Mouse (Mus musculus) kidney, adult 8-10 months (tissue): Measurements from ENCODE around the gene Nmt1.
A peak's percentile ranks its signal among the peaks of the same experiment; 100 is the strongest.

Source experiments
- DNase-seq, 2 experiments: peaks; one replicate each; pipeline ENCODE4 v3.0.0; 2022

Nmt1 gene

GRCm38 (mm10) chr11:103050153-103050552 lies 22.2 kb downstream of the Nmt1 start:
- DNase-seq, result no peak

GRCm38 (mm10) chr11:103051249-103051691 lies 23.3 kb downstream of the Nmt1 start:
- DNase-seq, result no peak

DNA sequence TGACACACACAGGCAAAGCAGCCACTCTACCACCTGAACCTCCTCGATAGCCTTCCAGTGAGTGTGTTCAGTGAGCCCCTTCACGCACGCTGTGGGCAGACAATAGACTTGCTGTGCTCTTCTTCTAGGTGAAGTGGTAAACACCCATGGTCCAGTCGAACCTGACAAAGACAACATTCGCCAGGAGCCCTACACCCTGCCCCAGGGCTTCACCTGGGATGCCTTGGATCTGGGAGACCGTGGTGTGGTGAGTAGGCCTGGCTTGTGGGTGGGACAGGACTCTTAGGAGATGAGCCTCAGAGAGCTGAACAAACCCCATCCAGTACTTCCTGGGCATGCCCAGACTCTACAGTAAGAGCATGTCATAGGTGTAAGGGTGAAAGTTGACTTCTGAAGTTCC lies 24.1 kb downstream of the Nmt1 start:
- DNase-seq, result no peak

DNA sequence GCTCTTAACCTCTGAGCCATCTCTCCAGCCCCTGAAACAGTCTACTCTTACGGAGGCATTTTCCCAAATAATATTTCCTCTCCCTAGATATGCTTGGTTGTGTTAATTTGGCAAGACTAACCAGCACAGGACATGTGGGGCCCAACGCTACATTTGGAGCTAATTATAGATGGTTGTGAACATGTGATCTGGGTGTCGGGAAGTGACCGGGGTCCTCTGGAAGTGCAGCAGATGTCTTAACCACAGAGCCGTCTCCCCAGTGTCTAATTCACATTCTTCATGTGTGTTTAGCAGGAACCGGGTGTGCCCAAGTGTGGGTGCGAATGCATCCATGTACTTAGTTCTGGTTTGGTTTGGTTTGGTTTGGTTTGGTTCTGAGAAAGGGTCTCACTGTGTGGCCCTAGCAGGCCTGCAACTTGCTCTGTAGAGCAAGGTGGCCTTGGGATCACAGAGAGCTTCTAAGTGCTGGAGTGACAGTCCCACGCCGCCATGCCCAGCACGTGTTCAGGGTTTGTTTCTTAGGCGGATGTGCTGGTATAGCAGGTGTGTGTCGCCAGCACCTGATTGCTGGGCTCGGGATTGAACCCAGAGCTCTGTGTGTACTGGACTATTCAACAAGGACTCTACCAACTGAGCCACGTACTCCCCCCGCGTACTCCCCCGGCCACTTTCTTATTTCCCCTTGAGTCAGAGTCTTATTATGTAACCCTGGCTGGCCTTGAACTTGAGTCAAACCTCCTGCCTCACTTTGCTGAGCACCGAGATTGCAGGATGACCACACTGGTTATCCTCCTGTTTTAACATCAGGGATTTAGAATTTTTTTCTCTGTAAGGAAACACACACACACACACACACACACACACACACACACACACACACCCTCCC lies 25.4 kb downstream of the Nmt1 start:
- DNase-seq, result no peak

DNA sequence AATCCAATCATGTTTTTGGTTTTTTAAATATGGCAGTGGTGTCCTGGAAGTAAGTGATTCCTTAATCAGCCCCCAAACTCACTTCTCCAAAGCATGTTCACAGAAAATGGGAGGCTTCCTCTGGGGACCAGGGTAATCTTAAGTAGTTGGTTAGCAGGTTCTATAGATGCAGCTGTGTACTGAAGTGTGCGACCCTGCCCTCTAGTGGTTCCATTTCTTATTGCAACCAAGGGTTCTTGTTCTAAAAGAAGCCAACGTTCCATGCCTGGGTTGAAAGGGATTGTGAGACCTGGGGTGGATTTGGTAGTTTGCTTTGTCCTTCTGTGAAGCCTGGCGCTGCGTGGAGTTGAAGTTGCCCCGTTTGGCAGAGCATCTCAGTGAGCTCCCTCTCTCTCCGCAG lies 26.8 kb downstream of the Nmt1 start:
- DNase-seq, result peak; percentile 54 to 79

DNA sequence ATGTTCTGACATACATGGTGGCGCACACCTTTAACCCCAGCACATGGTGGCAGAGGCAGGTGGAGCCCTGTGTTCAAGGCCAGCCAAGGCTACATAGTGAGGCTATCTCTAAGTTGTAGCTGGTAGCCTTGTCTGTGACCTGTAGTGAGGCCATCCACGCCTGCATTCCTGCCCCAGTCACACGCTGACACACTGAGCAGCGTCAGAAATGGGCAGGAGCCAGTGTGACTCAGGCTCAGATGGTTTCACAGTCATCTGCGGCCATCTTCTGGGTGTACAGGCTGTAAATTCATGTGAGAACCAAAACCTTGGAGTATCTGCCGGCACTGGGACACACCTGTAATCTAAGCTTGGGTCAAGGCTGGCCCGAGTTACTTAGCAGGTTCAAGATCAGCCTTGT lies 28.6 kb downstream of the Nmt1 start:
- no peak for DNase-seq

- DNase-seq, result no peak
Measured at GRCm38 (mm10) chr11:103058499-103059085, 30.6 kb downstream of the Nmt1 start.

- DNase-seq, result peak; percentile 30 to 33
Measured at GRCm38 (mm10) chr11:103066191-103067050, 38.4 kb downstream of the Nmt1 start.

DNA sequence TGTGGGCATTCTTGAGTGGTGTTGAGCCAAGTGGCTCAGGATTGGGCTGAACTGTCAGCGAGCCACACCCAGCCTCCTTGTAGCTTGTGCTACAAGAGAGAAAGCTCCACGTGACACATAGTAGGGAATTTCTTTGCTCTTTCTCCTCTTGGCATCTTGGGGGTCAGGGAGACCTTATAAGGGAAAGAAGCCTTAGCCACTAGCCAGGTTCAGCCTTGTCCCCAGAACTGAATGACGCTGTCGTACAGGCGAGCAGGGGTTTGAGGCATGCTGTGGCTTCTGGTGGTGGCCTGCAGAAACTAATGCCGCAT lies 39.0 kb downstream of the Nmt1 start:
- no peak for DNase-seq

DNA sequence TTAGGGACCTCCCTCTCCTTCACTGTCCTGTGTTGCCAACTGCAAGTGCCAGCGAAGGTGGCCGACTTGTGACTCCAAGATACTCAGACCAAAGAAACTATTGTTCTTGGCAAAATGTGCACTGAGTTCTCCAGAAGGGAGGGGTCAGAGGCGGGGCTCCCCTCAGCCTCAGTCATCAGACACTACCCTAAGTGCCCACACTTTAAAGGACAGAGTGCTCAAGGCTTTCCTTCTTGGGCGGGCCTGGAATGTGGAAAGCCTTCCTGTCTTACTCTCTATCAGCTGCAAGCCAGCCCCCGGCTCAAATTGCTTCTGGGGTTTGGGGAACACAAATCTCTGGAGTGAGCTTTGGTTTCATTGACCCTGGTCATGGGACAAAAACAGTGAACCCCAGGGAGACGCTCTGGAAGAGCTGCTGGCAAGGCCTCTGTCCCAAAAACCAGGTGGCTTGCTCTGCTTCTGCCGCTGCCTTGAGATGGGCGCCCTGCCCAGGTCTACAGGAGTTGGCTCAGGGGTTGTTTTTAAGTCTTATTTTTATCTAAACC lies 39.5 kb downstream of the Nmt1 start:
- DNase-seq, result peak; percentile 25 to 32

- no peak for DNase-seq
Measured at GRCm38 (mm10) chr11:103068272-103068671, 40.3 kb downstream of the Nmt1 start.

GRCm38 (mm10) chr11:103068884-103069283 lies 40.9 kb downstream of the Nmt1 start:
- DNase-seq, result no peak

DNA sequence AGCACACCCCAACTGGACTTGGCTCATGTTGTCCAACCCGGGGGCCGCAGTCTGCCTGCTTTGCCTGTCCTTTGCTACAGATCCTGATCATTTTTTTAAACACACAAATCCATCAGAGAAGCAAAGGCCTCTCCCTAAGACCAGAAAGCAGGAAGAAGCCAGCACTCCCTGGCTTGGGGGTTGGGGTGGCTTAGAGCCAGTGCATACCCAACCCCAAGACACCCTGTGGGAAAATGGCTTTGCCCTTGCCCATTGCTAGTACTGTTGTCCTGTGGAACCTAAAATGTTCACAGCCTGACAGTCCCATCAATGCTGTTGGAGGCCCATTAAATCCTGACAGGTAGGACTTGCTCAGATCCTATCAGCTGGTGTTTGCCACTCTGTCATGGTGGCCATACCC lies 41.7 kb downstream of the Nmt1 start:
- no peak for DNase-seq

DNA sequence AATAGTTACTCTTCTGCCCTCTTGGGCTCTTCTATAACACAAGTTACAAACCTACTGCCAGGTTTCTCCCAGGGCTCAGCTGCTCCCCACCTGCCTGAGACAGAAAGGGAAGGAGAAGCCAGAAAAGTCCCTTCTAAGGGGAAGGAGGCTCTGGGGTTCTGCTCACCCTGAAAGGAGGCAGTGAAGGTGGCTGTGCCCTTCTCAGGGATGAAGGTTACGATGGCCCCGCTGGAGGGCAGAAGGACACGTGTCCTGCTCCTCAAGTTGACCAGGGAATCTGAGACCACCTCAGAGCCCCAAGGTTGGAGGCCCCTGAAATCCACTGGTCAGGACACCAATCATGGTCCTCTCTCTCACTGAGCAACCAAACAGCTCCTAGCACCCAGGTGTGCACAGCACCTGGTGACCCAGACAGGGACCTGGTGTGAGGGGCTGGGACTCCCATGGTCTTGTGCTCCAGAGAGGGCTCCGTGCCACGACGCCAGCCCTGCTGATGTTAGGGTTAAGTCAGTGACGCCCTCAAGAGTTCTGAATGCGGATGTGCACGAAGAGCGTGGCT lies 42.4 kb downstream of the Nmt1 start:
- DNase-seq, result no peak

GRCm38 (mm10) chr11:103073671-103074070 lies 45.7 kb downstream of the Nmt1 start:
- DNase-seq, result no peak

DNA sequence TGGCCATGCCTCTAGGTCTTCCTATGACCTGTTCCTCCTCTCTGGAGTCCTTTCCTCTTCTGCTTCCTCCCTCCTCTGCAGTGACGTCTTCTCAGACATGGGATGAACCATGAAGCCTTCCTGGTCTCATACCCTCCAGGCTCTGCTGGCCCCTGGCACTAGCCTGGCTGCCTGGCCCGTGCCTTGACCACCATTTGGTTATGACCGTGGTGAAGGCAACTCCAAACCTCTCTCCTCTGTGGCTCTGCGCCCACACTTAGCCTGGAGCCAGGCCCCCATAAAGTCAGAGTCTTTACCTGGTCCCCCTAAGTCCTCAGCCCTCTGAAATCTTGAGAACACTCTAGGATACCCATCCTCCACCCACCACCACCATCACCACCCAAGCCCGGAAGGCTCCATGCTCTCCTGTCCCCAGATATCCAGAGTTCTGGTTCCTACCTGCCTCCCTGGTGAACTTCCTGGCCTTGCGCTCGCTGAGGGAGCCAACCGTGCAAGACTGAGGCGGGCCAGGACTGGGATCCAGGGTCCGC lies 46.2 kb downstream of the Nmt1 start:
- no peak for DNase-seq

- no peak for DNase-seq
Measured at GRCm38 (mm10) chr11:103074796-103075323, 46.9 kb downstream of the Nmt1 start.

DNA sequence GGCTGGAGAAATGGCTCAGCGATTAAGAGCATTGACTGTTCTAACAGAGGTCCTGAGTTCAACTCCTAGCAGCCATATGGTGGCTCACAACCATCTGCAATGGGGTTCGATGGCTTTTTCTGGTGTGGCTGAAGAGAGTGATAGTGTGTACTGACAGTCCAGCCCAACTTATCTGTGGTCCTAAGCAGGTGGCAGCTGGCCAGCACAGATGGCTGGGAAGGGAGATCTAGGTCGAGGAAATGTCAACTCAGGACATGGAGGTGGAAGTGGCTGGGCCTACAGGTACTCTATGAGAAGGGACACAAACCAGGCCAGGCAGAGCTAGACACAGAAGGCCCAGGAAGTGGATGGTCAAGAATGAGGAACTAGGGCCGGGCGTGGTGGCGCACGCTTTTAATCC lies 48.0 kb downstream of the Nmt1 start:
- DNase-seq, result no peak

GRCm38 (mm10) chr11:103076581-103076980 lies 48.6 kb downstream of the Nmt1 start:
- no peak for DNase-seq

GRCm38 (mm10) chr11:103078131-103078530 lies 50.1 kb downstream of the Nmt1 start:
- no peak for DNase-seq

- no peak for DNase-seq
Measured at GRCm38 (mm10) chr11:103080323-103081091, 52.5 kb downstream of the Nmt1 start.

DNA sequence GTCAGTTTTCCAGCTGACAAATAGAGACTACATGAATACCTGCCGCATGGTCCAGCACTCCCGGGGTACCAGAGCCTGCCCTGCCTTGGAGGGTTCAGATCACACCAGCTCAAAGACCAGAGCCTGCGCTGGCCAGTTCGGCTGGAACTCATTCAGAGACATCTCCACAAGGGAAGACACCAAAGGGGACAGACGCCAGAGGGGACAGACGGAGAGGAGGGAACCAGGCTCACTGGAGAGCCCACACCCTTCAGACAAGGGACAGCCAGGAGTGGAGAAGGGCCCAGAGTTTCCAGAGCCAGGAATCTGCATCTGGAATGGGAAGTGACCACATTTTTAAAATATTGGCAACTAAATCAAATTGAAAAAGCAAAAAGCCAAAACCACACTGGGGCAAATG lies 53.6 kb downstream of the Nmt1 start:
- DNase-seq, result no peak
